Mouse (Mus musculus) B cell, adult 2 months (primary cell): ENCODE measurements around the gene Txlna.

Experiments used
- DNase-seq, 2 experiments: peaks; one replicate each; pipeline ENCODE4 v3.0.0; 2022

The Txlna gene

GRCm38 (mm10) chr4:129585773-129586172, 55.1 kb downstream of the Txlna start:
- DNase-seq, result no peak

GRCm38 (mm10) chr4:129584884-129585608, 55.8 kb downstream of the Txlna start:
- peak; percentile 93 to 94 for DNase-seq

GRCm38 (mm10) chr4:129584370-129584769, 56.5 kb downstream of the Txlna start:
- DNase-seq, result peak; percentile 44 to 45

GRCm38 (mm10) chr4:129582251-129582650, 58.6 kb downstream of the Txlna start:
- DNase-seq, result no peak

- peak; percentile 70 to 74 for DNase-seq
Observed at GRCm38 (mm10) chr4:129580347-129580746, 60.5 kb downstream of the Txlna start.

GRCm38 (mm10) chr4:129578466-129578865, 62.4 kb downstream of the Txlna start, which contains the start of gene Fam167b:
Fam167b (minus strand) TSS chr4:129578549.
- no peak for DNase-seq

- no peak for DNase-seq
Observed at GRCm38 (mm10) chr4:129577688-129578087, 63.2 kb downstream of the Txlna start.

- DNase-seq, result peak; percentile 79 to 80
Observed at GRCm38 (mm10) chr4:129576863-129577491, 63.9 kb downstream of the Txlna start.
